Mouse (Mus musculus): ENCODE measurements around the gene Urah.

Gene Urah

DNA sequence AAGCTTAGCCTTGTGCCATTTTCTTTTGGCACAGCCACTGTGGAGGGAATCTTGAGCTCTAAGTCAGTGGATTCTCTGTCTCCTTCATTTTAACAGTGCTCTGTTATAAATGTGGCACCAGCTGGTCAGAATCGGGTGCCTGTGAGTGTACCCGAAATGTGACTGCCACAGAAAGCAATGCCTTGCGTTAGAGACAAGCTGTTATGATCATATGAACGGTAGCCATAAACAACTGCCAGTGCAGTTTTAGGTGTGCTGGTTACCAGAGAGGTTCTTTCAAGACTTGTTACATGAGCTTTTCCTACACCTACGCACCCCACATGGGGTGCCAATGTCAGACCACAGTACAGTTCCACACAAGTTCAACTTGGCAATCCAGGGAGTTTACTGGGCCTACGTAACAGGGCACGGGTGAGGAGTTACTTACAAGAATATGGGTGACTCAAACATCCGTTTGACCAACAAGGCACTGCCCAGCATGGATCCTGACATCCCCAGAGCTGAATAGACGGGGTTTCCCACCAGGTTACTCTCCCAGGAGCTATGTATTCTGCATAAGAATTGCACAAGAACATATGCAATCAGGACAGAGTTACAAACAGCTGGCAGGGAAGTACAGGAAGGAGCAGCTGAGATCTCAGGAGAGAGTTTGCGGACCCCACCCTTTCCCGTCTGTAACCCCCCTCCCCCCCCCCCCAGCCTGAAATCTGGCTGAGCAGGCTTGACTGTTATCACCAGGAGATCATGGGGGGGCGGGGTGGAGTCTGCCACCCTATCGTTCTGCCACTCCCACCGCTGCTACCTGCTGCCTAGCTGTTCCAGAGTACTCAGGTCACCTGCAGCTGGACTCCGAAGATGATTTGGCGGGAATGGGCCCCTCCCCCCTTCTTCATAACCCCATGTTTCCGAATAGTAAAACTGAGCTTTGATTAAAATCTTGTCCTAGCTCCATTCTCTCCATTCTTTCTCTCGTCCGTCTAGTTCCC lies 6.2 kb downstream of the Urah start:
- peak; percentile 94 for DNase-seq (ENCODE audit: low read depth, low spot score)

DNA sequence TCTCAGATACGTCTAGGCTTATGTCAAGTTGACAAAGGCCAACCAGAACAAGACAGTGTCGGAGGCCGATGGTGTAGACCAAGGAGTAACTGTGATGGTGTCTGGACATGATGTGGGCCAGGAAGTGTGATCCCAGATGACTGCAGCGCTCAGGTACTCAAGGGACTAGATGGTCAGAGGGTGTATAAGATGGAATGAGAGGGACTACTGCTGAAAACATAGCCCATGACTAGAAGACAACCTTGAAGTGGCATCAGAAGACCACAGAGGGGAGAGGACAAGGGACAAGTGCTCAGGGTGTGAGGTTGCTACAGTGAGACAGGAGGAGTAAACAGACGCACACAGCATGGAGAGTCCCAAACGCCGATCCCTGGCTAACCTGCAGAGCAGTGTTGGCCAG lies 9.0 kb downstream of the Urah start:
- no peak for DNase-seq (ENCODE audit: low read depth, low spot score)

DNA sequence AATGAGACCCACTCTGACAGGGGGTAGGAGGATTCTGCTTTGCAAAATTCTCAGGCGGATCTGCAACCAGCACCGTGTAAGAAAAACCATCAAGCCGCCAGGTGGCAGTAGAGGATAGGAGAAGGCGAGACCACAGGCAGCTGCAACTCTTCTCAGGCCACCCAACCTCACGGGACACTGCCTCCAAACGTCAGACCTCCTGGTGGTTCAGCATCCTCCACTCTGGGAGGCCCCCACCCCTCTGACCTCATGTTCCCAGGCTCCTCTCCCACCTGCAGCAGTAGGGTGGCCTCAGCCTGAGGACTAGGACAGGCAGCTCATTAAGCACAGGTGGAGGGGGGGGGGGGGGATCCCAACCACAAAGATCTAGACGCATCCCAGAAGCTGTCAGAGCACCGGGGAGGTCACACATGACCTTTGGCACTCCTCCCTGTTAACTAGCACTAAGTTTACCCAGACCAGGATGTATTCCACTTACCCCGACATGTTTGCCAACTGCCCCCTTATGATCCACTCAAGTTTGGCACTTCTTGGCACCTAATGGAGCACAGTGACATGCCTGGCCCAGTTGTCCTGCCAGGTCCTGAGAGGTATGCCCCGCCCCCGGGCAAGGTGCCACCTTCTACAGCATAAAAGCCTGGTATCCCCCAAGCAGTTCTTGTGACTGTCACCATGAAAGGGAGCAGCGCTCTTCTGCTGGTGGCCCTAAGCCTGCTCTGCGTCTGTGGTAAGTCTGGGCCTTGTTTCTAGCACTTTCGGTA lies 10.3 kb downstream of the Urah start, which contains the start of gene Scgb1c1:
Scgb1c1 (plus strand) TSS at position 643 of the 761 bp plus-strand sequence.
- peak; percentile 88 for DNase-seq (ENCODE audit: low read depth, low spot score)

DNA sequence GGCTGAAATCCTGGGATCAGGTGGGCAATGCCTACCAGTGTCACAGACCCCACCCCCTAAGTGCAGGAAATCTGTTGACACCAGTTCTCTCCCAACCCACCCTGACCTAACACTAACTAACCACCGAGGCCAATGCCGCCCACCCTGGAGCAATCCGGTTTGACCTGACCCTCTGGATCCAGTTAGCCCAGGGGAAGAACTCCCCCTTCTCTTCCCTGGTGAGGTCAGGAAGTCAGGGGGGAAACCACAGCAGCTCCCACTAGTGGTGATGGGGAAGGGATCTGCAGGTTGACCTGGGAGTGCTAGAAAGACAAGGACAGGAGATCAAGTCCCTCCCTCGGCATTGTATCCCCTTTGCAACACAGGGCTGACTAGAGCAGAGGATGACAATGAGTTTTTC lies 10.9 kb downstream of the Urah start:
- DNase-seq (ENCODE audit: low read depth, low spot score) = peak; percentile 62

DNA sequence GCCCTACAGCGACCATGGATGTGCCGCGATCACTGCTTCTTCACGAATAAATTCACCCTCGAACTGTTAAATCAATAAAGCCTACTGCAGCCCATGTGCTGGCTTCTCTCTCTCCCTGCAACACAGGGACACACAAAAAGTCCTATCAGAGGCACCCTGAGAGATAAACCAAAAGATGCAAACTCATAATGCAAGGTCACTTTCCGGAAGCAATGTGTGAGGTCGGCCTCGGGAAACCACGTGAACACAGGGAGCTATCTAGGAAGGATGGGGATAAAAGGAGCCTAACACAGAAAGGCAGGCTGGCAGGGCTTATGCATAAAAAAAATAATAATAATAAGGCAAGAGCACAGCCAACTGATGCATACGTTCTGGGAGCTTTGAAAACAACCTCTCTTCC lies 11.9 kb downstream of the Urah start:
- no peak for DNase-seq (ENCODE audit: low read depth, low spot score)

DNA sequence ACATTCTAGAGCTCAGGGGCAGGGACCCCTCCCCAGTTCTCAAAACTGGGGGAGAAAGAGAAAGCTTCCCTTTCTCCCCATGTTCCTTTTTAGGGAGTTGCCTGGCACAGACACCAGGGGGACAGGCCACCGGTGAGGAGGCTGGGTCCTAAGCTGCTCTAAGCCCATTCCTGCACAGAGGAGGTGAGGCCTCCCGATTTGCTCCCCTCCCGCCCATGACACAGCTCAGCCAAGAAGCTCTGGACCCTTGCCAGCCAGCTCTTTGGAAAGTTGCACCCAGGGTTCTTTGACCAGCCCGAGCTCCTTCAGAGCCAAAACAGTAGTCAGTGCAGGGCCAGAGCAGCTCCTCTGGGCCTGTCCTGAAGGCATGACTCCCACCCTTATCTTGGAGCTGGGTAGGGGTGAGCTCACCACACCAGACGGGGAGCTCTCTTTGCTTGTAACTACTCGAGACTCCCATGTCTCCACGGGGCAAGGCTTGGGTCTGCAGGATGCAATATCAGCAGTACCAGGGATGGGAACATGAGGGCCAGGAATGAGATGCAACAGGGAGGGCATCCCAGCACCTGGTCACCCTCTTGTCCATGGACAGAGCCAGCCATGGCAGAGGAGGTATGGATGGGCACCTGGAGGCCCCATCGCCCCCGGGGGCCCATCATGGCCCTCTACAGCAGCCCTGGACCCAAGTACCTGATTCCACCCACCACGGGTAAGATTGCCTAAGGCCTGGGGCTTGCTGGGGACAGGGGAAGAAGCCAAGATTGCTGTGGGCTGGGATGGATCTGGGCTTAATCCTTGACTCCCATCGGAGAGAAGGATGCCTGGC lies 13.2 kb downstream of the Urah start, which contains the start of gene Odf3:
Odf3 (plus strand) TSS at position 51 of the 826 bp plus-strand sequence.
- no peak for DNase-seq (ENCODE audit: low read depth, low spot score)

DNA sequence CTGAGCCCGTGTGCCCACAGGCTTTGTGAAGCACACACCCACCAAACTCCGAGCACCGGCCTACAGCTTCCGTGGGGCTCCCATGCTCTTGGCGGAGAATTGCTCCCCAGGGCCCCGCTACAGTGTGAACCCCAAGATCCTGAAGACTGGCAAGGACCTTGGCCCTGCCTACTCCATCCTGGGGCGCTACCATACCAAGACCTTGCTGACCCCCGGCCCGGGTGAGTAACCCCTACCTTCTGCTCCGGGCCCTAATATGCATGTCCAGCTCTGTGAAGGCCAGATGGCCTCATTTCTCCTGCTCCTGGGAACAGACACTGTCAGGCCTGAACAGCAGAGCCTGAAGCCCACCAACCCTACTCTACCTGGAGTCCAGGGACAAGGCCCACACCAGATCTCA lies 13.8 kb downstream of the Urah start:
- DNase-seq (ENCODE audit: low read depth, low spot score) = no peak

DNA sequence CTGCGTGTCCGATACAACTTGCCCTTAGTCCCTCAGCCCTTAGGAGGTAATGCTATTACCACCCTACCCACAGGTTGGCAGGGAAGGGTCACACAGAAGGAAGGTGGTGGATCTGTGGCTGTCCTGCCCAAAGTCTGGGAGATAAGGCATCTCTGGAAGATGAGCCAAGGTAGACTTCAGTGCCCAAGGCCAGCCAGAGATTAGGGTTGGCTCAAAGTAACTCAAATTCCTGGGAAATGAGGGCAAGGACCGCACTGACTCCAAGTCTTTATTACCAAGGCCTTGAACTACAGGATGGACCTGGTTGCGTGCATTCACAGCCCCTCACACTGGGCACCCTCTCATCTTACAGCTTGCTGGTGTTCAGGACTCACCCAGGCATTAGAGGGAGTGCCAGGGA lies 17.1 kb downstream of the Urah start:
- no peak for DNase-seq (ENCODE audit: low read depth, low spot score)

DNA sequence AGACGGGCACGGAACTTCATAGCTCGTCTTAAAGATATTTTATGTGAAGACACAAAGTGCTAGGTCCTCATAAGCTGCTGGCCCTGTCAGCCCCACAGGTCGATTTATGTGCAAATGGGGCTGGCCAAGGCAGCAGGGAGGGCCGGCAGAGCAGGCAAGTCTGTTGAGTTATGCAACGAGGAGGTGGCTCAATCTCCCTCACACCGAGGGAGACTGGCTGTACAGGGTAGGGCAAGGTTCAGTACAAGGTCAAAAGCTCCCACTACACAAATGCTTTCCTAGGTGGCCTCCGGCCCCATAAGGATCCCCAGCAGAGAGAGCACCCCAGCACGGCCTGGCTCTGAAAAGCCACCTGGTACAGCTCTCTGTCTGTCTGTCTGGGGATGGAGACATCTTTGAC lies 18.6 kb downstream of the Urah start:
- peak; percentile 55 for DNase-seq (ENCODE audit: low read depth, low spot score)

DNA sequence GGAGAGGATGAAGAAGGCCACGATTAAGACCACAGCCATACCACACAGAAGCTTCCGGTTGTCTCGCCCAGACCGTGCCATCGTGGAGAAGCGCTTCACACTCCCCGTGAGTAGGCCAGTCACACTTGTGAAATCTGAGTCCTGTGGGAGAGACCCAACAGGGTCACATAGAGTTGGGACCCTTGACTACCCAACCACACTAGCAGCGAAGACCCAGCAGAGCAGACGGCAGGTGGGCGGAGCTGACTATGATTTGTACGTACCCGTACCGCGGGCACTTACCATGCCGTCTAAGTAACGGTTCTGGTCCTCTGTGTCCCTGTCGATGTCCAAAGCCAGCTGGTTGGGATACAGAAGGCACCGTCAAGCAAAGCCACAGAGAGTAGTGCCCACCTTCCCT lies 19.7 kb downstream of the Urah start:
- no peak for DNase-seq (ENCODE audit: low read depth, low spot score)

DNA sequence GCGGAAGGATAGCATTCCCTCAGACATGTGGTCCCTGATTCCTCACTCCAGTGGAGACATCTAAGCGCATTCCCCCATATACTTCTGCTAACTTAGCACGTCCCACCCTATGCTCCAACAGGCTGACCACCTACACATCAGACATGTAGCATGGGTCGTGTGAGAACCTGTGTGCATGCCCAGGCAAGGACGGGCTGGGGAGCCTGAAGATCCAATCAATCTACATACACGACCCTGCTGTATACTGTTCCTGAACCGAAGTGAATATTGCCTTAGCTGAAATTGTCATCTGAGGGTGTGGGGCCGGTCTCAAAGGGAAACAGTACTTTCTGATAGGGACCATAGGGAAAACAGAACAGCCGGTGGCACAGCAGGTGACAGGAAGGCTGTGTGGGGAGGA lies 20.4 kb downstream of the Urah start:
- no peak for DNase-seq (ENCODE audit: low read depth, low spot score)

DNA sequence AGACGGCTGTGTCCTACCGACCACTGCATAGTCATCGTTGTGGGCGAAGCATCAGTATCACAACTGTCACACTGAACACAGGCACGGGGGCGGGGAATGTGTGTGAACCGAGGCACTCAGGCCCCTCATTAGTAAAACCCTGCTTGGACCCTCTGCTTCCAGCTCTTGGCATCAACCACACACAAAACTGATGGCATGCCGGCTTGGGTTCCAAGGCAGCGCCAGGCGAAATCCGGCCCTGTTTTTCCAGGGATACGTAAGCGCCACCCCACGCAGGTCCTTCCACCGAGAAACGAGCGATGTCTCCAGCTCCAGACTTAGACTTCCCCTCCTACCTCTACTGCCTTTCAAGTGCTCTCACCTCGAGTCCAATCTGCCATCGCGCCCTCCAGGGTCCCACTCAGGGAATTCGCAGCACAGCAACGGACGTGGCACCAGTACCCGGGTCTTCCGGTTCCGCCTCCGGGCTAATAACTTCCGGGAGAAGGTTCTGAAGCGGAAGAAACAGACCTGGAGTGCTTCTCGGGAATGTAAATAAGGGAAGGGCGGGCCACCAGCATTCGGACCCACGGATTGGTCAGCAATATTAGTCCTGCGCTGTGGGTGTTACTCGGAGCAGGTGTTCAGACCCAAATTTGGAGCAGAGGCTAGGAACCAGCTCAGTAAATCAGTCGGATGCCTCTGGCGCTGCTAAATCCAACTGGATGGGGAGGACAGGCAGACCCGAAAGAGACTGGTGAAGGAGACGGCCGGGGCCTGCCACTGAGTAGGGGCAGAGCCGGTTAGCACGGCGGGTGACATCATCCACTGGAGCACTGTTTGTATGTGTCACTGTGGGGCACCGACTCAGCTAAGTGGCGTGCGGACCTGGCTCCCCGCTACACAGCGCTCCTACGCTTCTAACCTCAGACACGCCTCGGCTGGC lies 21.3 kb downstream of the Urah start, which contains the start of gene Gm45785:
Gm45785 (minus strand) TSS at position 472 of the 925 bp plus-strand sequence.
- peak; percentile 99 for DNase-seq (ENCODE audit: low read depth, low spot score)

DNA sequence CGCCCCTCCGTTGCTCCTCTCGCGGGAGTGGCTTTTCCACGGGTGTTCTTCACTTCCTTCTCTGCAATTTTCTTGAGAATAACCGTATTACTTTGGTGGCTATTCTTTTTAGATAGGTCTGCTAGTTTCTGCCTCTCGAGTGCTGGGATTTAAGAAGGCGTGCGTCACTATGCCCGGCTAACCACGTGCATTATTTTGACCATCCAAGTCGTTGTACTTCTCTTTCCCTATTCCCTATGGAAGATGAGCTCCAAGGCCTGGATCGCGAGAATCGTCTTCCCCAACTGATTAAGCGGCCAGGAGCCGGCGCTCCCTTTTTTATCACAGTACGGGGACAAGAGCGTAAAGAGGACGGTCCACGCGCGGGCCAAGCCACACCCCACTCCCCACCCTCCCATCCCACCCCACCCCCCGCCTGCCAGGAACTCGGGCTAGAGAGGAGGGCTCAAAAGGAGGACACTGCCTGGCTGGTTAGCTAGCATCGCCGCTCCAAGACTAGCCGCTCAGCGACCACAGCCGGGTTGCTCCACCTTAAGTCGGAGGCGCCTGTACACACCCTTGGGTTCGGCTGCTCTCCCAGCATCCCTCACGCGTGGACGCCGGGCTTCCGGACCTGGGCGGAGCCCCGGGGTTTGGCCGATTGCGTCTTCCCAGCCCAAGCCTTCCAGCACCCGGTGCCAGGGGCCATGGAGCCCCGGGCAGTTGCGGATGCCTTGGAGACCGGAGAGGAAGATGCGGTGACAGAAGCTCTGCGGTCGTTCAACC lies 22.1 kb downstream of the Urah start, which contains the start of gene Ric8a:
Ric8a (plus strand) TSS at position 173 of the 765 bp plus-strand sequence.
- DNase-seq (ENCODE audit: low read depth, low spot score) = peak; percentile 88

DNA sequence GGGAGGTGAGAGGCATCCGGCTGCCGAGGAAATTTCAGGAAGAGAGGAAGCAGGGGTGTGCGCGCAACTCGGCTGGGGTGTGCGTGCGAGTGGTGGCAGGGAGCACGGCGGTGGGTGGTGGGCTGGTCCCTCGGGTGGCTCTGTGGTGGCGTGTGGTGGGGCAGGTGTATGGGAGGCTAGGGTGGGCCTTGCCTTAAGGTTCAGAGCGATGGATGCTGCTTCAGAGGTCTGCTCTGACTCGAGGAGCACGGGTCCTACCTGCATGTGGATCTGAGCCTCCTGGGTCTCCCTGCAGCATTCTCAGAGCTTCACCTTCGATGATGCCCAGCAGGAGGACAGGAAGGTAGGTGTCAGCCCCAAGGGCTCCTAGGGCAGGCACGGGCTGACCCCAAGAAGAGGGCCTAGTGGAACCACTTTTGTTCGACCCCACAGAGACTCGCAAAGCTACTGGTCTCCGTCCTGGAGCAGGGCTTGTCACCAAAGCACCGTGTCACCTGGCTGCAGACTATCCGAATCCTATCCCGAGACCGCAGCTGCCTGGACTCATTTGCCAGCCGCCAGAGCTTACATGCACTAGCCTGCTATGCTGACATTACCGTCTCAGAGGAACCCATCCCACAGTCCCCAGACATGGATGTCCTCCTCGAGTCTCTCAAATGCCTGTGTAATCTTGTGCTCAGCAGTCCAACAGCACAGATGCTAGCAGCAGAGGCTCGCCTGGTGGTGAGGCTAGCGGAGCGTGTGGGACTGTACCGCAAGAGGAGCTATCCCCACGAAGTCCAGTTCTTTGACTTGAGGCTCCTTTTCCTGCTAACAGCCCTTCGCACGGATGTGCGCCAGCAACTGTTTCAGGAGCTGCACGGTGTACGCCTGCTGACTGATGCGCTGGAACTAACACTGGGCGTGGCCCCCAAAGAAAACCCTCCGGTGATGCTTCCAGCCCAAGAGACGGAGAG lies 23.0 kb downstream of the Urah start, which contains the start of gene Bet1l:
Bet1l (minus strand) TSS at position 28 of the 956 bp plus-strand sequence.
- DNase-seq (ENCODE audit: low read depth, low spot score) = peak; percentile 33

DNA sequence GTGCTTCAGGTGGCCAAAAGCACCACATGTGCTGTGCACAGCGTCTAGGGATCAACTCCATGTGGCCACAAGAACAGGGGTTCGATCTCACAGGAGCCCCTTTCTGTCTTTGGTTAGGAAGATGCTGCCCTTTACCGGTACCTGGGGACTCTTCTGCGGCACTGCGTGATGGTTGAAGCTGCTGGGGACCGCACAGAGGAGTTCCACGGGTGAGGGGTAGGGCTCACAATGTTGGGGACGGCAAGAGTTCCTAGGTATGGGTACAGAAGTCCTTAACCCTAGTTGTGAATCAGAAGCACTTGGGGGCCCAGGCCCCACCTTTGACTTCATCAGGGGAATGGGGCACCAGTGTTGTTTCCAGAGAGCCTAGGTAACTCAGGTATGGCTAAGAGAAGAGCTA lies 23.9 kb downstream of the Urah start:
- no peak for DNase-seq (ENCODE audit: low read depth, low spot score)

DNA sequence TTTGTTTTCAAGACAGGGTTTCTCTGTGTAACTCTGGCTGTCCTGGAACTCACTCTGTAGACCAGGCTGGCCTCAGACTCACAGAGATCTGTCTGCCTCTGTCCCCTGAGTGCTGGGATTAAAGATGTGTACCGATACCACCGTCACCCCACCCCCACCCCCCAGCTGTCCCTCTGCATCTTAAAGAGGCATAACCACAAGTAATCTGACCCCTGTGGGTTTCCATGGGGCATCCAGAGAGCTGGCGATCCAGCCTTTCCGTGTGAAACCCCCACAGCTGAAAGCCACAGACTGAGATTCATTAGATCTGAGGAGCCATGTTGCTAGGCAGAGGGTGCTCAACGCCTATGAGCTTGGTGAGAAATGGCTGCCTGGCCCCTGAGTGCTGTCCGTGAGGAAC lies 25.2 kb downstream of the Urah start:
- no peak for DNase-seq (ENCODE audit: low read depth, low spot score)

DNA sequence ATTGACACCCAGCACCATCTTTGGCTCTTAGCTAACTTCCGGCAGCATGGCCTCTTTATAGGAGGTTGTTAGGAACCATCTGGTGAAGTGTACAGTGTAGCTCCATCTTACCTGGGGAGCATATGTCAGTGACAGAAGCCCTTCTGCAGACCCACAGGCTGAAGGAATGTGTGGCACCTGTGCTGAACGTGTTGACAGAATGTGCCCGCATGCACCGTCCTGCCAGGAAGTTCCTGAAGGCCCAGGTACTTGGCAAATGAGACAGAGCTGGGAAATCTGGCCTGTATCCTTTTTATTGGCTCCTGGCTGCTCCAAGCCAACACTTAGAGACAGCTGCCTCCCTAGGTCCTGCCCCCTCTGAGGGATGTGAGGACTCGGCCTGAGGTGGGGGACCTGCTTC lies 25.9 kb downstream of the Urah start:
- DNase-seq (ENCODE audit: low read depth, low spot score) = no peak

DNA sequence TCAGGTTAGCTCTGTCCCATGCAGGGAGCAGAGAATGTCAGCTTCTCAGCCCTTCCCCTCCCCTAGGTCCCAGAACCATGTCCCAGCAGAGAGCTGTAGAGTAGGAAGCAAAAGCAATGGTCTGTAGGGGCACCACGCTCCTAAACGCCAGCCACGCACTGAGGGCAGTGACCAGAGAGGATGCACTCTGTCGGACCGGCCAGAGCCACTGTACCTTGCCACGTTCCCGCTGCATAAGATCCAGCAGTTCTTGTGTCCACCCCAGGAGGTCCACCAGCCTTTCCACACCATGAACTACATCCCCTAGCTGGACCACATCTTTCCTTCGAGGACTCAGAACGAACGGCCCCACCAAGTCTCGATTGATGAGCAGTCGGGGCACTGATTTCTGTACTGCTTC lies 29.9 kb downstream of the Urah start:
- no peak for DNase-seq (ENCODE audit: low read depth, low spot score)

Measured in R1 (cell line).